Mouse (Mus musculus) embryonic facial prominence, embryonic 12.5 days (tissue): ENCODE data around the gene Tmprss9. TPM values are rescaled to one million over a fixed set of nuclear protein-coding genes. Genes with fewer than 3 reads are reported as not detected.
"Not testable (repeated sequence)": the region's sequence is repeated elsewhere in the genome, so short reads cannot be mapped to it uniquely, and the experiment has no call there.

Experiments
- ATAC-seq: fragments of 200-750 bp; cut with Nextera tagmentation; 2 replicates; pipeline ENCODE4 v1.8.0; 2017; ENCODE audit not compliant: insufficient number of reproducible peaks, insufficient read depth, low FRiP score, low TSS enrichment
- H3K27ac ChIP-seq: fragments of 300-500 bp; sonication (generic); 2 replicates; pipeline ENCODE4 v1.5.1; 2016; ENCODE audit warnings: mild to moderate bottlenecking
- H3K27me3 ChIP-seq: fragments of 300-500 bp; sonication (generic); 2 replicates; pipeline ENCODE4 v1.6.1; 2016; ENCODE audit warnings: mild to moderate bottlenecking, moderate library complexity
- H3K36me3 ChIP-seq: fragments of 300-500 bp; sonication (generic); 2 replicates; pipeline ENCODE4 v1.6.1; 2016; ENCODE audit warnings: mild to moderate bottlenecking
- H3K4me1 ChIP-seq: fragments of 300-500 bp; sonication (generic); 2 replicates; pipeline ENCODE4 v1.6.1; 2016
- H3K4me2 ChIP-seq: fragments of 300-500 bp; sonication (generic); replicated peaks from 2 replicates; pipeline ENCODE4 v1.6.1; 2016; ENCODE audit warnings: mild to moderate bottlenecking, moderate library complexity
- H3K4me3 ChIP-seq: fragments of 300-500 bp; sonication (generic); 2 replicates; pipeline ENCODE4 v1.5.1; 2016; ENCODE audit warnings: mild to moderate bottlenecking
- H3K9ac ChIP-seq: fragments of 300-500 bp; sonication (generic); 2 replicates; pipeline ENCODE4 v1.6.1; 2016; ENCODE audit warnings: mild to moderate bottlenecking, moderate library complexity
- H3K9me3 ChIP-seq: fragments of 300-500 bp; sonication (generic); 2 replicates; pipeline ENCODE4 v1.6.1; 2016; ENCODE audit warnings: mild to moderate bottlenecking, moderate library complexity
- WGBS: fragments of 180-500 bp; shearing (Covaris S2); methylation state at CpG from one replicate; pipeline ENCODE4 v1.1.7; 2016; 5-methylcytosine and 5-hydroxymethylcytosine counted together
- polyA plus RNA-seq: library from polyadenylated mRNA; unstranded; fragments of >200 nt; fragmentation: Nextera tagmentation; extraction: Ambion mirVana; gene quantifications from 2 replicates; pipeline ENCODE4 v1.2.1, GENCODE M21; 2016

Gene Tmprss9
- polyA plus RNA-seq, result 0.09 and 0.10 TPM in 2 replicates

- no peaks in the 10 kb centered on the region for H3K27me3 ChIP-seq
- no peaks in the 10 kb centered on the region for H3K9me3 ChIP-seq
- 29% methylated on average over 9 of the region's 9 CpGs for WGBS
- no peak for ATAC-seq
- H3K27ac ChIP-seq, result no peak within 1 kb of the TSS
- no peak within 1 kb of the TSS for H3K9ac ChIP-seq
- H3K4me2 ChIP-seq, result no peak within 1 kb of the TSS
- no peaks in the 10 kb centered on the region for H3K4me1 ChIP-seq
- H3K36me3 ChIP-seq, result peaks cover 18% of the 10 kb centered on the region
- H3K4me3 ChIP-seq, result no peak within 1 kb of the TSS
Observed at GRCm38 (mm10) chr10:80871581-80871980, at the start of gene Tmprss9. Tmprss9 (plus strand) TSS chr10:80871848.

GRCm38 (mm10) chr10:80821991-80822390 is 49.7 kb upstream of the Tmprss9 start:
- H3K4me1 ChIP-seq, result no peaks in the 10 kb centered on the region
- no peak overlapping the region for H3K4me3 ChIP-seq
- whole genome bisulfite sequencing, result 43% methylated on average over 2 of the region's 2 CpGs
- H3K36me3 ChIP-seq, result no peaks in the 10 kb centered on the region
- H3K9ac ChIP-seq, result no peak overlapping the region
- no peaks in the 10 kb centered on the region for H3K27me3 ChIP-seq
- no peaks in the 10 kb centered on the region for H3K9me3 ChIP-seq
- no peak for ATAC-seq
- H3K27ac ChIP-seq, result no peak overlapping the region
- no peak overlapping the region for H3K4me2 ChIP-seq

- ATAC-seq, result no peak
- WGBS, result 91% methylated on average over 5 of the region's 5 CpGs
Observed at GRCm38 (mm10) chr10:80822528-80822927, 49.1 kb upstream of the Tmprss9 start.

GRCm38 (mm10) chr10:80823316-80823715 is 48.3 kb upstream of the Tmprss9 start:
- no peak for ATAC-seq
- Histone ChIP-seq H3K4me1 (peaks cover 9% of the 10 kb centered on the region), H3K27ac (no peak overlapping the region), H3K9me3 (no peaks in the 10 kb centered on the region), H3K4me3 (no peak overlapping the region), H3K9ac (no peak overlapping the region), H3K4me2 (no peak overlapping the region), H3K27me3 (no peaks in the 10 kb centered on the region), H3K36me3 (peaks cover 5% of the 10 kb centered on the region; the same call in 1 of the 2 replicates)
- WGBS, result 85% methylated on average over 1 of the region's 1 CpGs

More at GRCm38 (mm10) chr10:80822528-80822927, 49.1 kb upstream of the Tmprss9 start:
- Histone ChIP-seq H3K9me3 (no peaks in the 10 kb centered on the region), H3K9ac (no peak overlapping the region), H3K27me3 (no peaks in the 10 kb centered on the region), H3K4me3 (no peak overlapping the region), H3K36me3 (no peaks in the 10 kb centered on the region), H3K27ac (no peak overlapping the region), H3K4me1 (peaks cover under 1% of the 10 kb centered on the region), H3K4me2 (no peak overlapping the region)

GRCm38 (mm10) chr10:80823847-80824643 is 47.6 kb upstream of the Tmprss9 start:
- ATAC-seq, result no peak
- no peak overlapping the region for H3K9ac ChIP-seq
- no peaks in the 10 kb centered on the region for H3K9me3 ChIP-seq

GRCm38 (mm10) chr10:80824827-80825226 is 46.8 kb upstream of the Tmprss9 start:
- H3K4me1 ChIP-seq, result peaks cover 15% of the 10 kb centered on the region
- no peak overlapping the region for H3K9ac ChIP-seq
- H3K27me3 ChIP-seq, result no peaks in the 10 kb centered on the region
- 0 out of 2 replicates have a peak overlapping the region, but pooled peaks have one; percentile 6 for H3K27ac ChIP-seq
- WGBS, result 71% methylated on average over 2 of the region's 2 CpGs
- H3K4me3 ChIP-seq, result no peak overlapping the region
- no peak for ATAC-seq
- no peak overlapping the region for H3K4me2 ChIP-seq
- no peaks in the 10 kb centered on the region for H3K9me3 ChIP-seq
- H3K36me3 ChIP-seq, result peaks cover 13% of the 10 kb centered on the region

More at GRCm38 (mm10) chr10:80823847-80824643, 47.6 kb upstream of the Tmprss9 start:
- Histone ChIP-seq H3K4me3 (no peak overlapping the region), H3K4me1 (peaks cover 9% of the 10 kb centered on the region), H3K27me3 (no peaks in the 10 kb centered on the region), H3K27ac (0 out of 2 replicates have a peak overlapping the region, but pooled peaks have one; percentile 6), H3K4me2 (no peak overlapping the region), H3K36me3 (peaks cover 5% of the 10 kb centered on the region)
- 54% methylated on average over 8 of the region's 8 CpGs for WGBS

GRCm38 (mm10) chr10:80826151-80827062 is 45.2 kb upstream of the Tmprss9 start, which contains the start of gene Oaz1:
Oaz1 (plus strand) TSS chr10:80826656.
- peak within 1 kb of the TSS; percentile 94 for H3K9ac ChIP-seq
- no peaks in the 10 kb centered on the region for H3K27me3 ChIP-seq
- no peaks in the 10 kb centered on the region for H3K9me3 ChIP-seq
- under 1% methylated on average over 82 of the region's 82 CpGs for WGBS
- H3K4me2 ChIP-seq, result peak within 1 kb of the TSS; percentile 92
- H3K36me3 ChIP-seq, result peaks cover 20% of the 10 kb centered on the region
- ATAC-seq, result peak; percentile 97
- H3K4me1 ChIP-seq, result peaks cover 29% of the 10 kb centered on the region
- peak within 1 kb of the TSS; percentile 92 for H3K27ac ChIP-seq
- peak within 1 kb of the TSS; percentile 81 for H3K4me3 ChIP-seq

GRCm38 (mm10) chr10:80827063-80827869 is 44.4 kb upstream of the Tmprss9 start:
- WGBS, result 6% methylated on average over 29 of the region's 29 CpGs
- peaks cover 29% of the 10 kb centered on the region for H3K4me1 ChIP-seq

GRCm38 (mm10) chr10:80827870-80828420 is 43.7 kb upstream of the Tmprss9 start:
- Histone ChIP-seq H3K9ac (peak overlapping the region; percentile 94), H3K9me3 (no peaks in the 10 kb centered on the region), H3K27me3 (no peaks in the 10 kb centered on the region), H3K4me1 (peaks cover 29% of the 10 kb centered on the region), H3K4me3 (peak overlapping the region; percentile 81), H3K27ac (no peak overlapping the region), H3K4me2 (peak overlapping the region; percentile 92), H3K36me3 (peaks cover 20% of the 10 kb centered on the region)
- ATAC-seq, result no peak
- 72% methylated on average over 10 of the region's 10 CpGs for WGBS

More at GRCm38 (mm10) chr10:80827063-80827869, 44.4 kb upstream of the Tmprss9 start:
- H3K27ac ChIP-seq, result peak overlapping the region; percentile 92
- H3K4me2 ChIP-seq, result peak overlapping the region; percentile 92
- H3K4me3 ChIP-seq, result peak overlapping the region; percentile 81
- no peaks in the 10 kb centered on the region for H3K27me3 ChIP-seq
- H3K9me3 ChIP-seq, result no peaks in the 10 kb centered on the region
- H3K36me3 ChIP-seq, result peaks cover 20% of the 10 kb centered on the region
- peak overlapping the region; percentile 94 for H3K9ac ChIP-seq
- no peak for ATAC-seq

GRCm38 (mm10) chr10:80828587-80828986 is 43.1 kb upstream of the Tmprss9 start:
- H3K9me3 ChIP-seq, H3K9ac ChIP-seq, ATAC-seq, H3K27ac ChIP-seq, H3K27me3 ChIP-seq: not testable (repeated sequence)
- Histone ChIP-seq H3K4me3 (peak overlapping the region; percentile 81), H3K4me2 (peak overlapping the region; percentile 92), H3K4me1 (peaks cover 29% of the 10 kb centered on the region), H3K36me3 (peaks cover 20% of the 10 kb centered on the region)
- WGBS, result 91% methylated on average over 9 of the region's 9 CpGs
